In the genomic region with DNA sequence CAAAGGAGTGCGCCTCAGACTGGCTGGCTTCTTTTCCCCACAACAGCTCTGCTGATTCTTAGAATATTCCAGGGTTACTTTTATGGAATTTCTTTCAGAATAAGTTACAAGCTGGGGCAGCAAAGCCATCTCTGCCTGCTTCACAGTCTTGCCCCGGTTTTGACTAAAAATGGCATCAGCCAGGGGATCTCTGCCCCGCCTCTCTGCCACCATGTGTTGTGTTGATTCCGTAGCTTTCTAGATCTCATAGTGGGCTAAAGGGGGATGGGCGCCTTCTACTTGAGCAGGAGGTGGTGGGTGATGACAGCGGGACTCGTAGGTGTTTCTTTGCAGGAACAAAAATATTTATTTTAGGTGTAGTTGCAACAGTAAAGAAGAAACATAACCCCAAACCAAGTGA, we compare ENCODE assay signal across 19 mouse cellular contexts. TPM values are rescaled to one million over a fixed set of nuclear protein-coding genes. Genes with fewer than 3 reads are reported as not detected.
DNase-seq lines count a peak whose midpoint lies in the region; ATAC-seq and TF ChIP-seq lines count a peak whose summit lies in the region.
"Had no signal": no experiment of that assay in that cellular context is flagged by ENCODE, and none has a peak within 500 bp of the region (broad histone marks: within the 10 kb centered on the region; RNA-seq: fewer than 3 reads in every experiment).

No protein-coding gene starts in this region.

- H3K9me3 ChIP-seq in kidney, embryonic 15.5 days (replicated peaks), result no peaks in the 10 kb centered on the region; the same call in 1 of the 2 replicates

- no peak overlapping the region for H3K4me2 ChIP-seq in kidney, embryonic 15.5 days
- H3K4me2 ChIP-seq: liver, embryonic 12.5 days; midbrain, embryonic 15.5 days had no signal

- ATAC-seq in frontal cortex, adult (ENCODE audit: low TSS enrichment), result peak; percentile 56
- no peak for ATAC-seq in kidney, embryonic 15.5 days (replicated peaks; ENCODE audit: low FRiP score)
- ATAC-seq: forebrain, postnatal 0 days; hindbrain, postnatal 0 days; liver, embryonic 12.5 days; lung, postnatal 0 days; midbrain, embryonic 15.5 days had no signal

- no peak for TF ChIP-seq POLR2A in cerebellum, adult 2 months (IDR thresholded peaks at IDR 0.05; ENCODE audit: borderline replicate concordance, insufficient read depth, low read length)

- no peaks in the 10 kb centered on the region for H3K36me3 ChIP-seq in kidney, embryonic 15.5 days
- H3K36me3 ChIP-seq: liver, embryonic 12.5 days; midbrain, embryonic 15.5 days had no signal

- H3K9ac ChIP-seq in kidney, embryonic 15.5 days, result no peak overlapping the region
- H3K9ac ChIP-seq: forebrain, postnatal 0 days; liver, embryonic 12.5 days; midbrain, embryonic 15.5 days had no signal

- WGBS in kidney, embryonic 15.5 days, result 77% methylated on average over 7 of the region's 7 CpGs
- 80% methylated on average over 7 of the region's 7 CpGs for WGBS in cerebellum, adult 2 months

- peaks cover 36% of the 10 kb centered on the region for H3K4me1 ChIP-seq in kidney, embryonic 15.5 days
- peaks cover 13% of the 10 kb centered on the region; the same call in 1 of the 2 replicates for H3K4me1 ChIP-seq in cerebellum, adult 2 months (ENCODE audit: control insufficient read depth, insufficient read depth, low read length)
- H3K4me1 ChIP-seq: liver, embryonic 12.5 days; midbrain, embryonic 15.5 days had no signal

- no peak for DNase-seq in frontal cortex, postnatal 14 days (ENCODE audit: low spot score in 2 of 2)
- no peak for DNase-seq in kidney, postnatal 10 days
- peak; percentile 67 to 68 for DNase-seq in right cerebral cortex, adult 2 months (ENCODE audit: low spot score in 2 of 2)
- DNase-seq in right cerebral cortex, postnatal 10 days (ENCODE audit: low spot score in 2 of 2), result no peak
- DNase-seq in telencephalon, adult 2 months (ENCODE audit: low read depth, low spot score), result peak; percentile 72
- no peak for DNase-seq in cerebellum, adult 2 months
- DNase-seq: adrenal gland, adult 8-10 months; cerebellum, adult 11 months; cerebellum, postnatal 36 days; forebrain, postnatal 0 days; gastrocnemius, postnatal 14 days; retina, postnatal 1 day had no signal

- no peak for TF ChIP-seq CTCF in cerebellum, adult 2 months (IDR thresholded peaks at IDR 0.05; ENCODE audit: borderline replicate concordance, insufficient read depth, low read depth, low read length)

- no peak overlapping the region for H3K4me3 ChIP-seq in kidney, embryonic 15.5 days (replicated peaks)
- no peak overlapping the region for H3K4me3 ChIP-seq in cerebellum, adult 2 months (replicated peaks; ENCODE audit: insufficient read depth, low read depth, low read length)
- H3K4me3 ChIP-seq: liver, embryonic 12.5 days; midbrain, embryonic 15.5 days had no signal

- H3K27ac ChIP-seq in kidney, embryonic 15.5 days, result peak overlapping the region; percentile 28
- H3K27ac ChIP-seq in cerebellum, adult 2 months (ENCODE audit: insufficient read depth, low read length), result no peak overlapping the region
- H3K27ac ChIP-seq: hindbrain, postnatal 0 days; liver, embryonic 12.5 days; midbrain, embryonic 15.5 days had no signal

- no peaks in the 10 kb centered on the region for H3K27me3 ChIP-seq in kidney, embryonic 15.5 days
- no peaks in the 10 kb centered on the region for H3K27me3 ChIP-seq in cerebellum, adult 2 months (ENCODE audit: control insufficient read depth, insufficient read depth, low read length)
- H3K27me3 ChIP-seq: CH12.LX; liver, embryonic 12.5 days; midbrain, embryonic 15.5 days had no signal

RNA-seq across cellular contexts. Expression of gene Rps27rt, which starts 25.7 kb away (rescaled TPM):
- 310 and 532 TPM in 2 replicates for polyA plus RNA-seq in kidney, embryonic 15.5 days (2015; fragmentation: Nextera tagmentation; extraction: Ambion mirVana)
- 22.3 and 36.4 TPM in 2 replicates for polyA plus RNA-seq in cerebellum, adult 2 months (2012; rRNA removed)

RNA-seq across cellular contexts. Expression of gene Osbpl10, which starts 29.8 kb away (rescaled TPM):
- 2.3 and 3.1 TPM in 2 replicates for polyA plus RNA-seq in kidney, embryonic 15.5 days (2015; fragmentation: Nextera tagmentation; extraction: Ambion mirVana)
- 11.0 and 11.8 TPM in 2 replicates for polyA plus RNA-seq in cerebellum, adult 2 months (2012; rRNA removed)

Comparison
In these comparisons a context has a peak if more than half of its experiments do, and no peak if none do; other contexts are left out.
1. DNase-seq: peak in right cerebral cortex, adult 2 months (2 of 2) and telencephalon, adult 2 months (single experiment); none in frontal cortex, postnatal 14 days (0 of 2), kidney, postnatal 10 days (single experiment), right cerebral cortex, postnatal 10 days (0 of 2) and cerebellum, adult 2 months (0 of 2).